Mouse (Mus musculus): ENCODE measurements around the gene Pfkm. TPM values are rescaled to one million over a fixed set of nuclear protein-coding genes. Genes with fewer than 3 reads are reported as not detected.

Gene Pfkm
- polyA plus RNA-seq, 1 experiment from 2014 or later: 9.1 TPM

DNA sequence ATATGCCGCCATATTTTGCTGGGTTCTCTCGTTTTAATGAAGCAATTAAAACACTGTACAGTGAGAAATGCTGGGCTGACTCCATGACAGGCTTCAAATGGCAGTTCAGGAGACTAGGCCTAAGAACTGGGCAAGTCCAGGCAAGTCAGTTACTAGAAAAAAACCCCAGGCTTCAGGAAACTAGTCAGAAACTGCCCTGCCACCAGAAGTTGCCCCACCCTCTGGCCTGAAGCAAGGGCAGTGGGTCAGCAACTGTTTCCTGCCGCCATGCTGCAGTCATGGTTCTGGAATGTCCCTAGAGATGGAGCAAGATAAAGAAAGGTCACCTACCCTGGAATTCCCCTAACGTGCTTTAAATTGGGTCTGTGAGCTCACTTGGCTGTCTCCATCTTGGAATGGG is 63.6 kb downstream of the Pfkm start:
- H3K36me3 ChIP-seq (replicated peaks; ENCODE audit: insufficient read depth, low read length): no peaks in the 10 kb centered on the region
- no peak for DNase-seq
- 65% methylated on average over 4 of the region's 4 CpGs for WGBS (ENCODE audit: insufficient replicate concordance)
- H3K27me3 ChIP-seq (ENCODE audit: insufficient read depth, low read length): no peaks in the 10 kb centered on the region
- no peaks in the 10 kb centered on the region for H3K9me3 ChIP-seq (ENCODE audit: low read length)
- no peak overlapping the region for H3K27ac ChIP-seq (ENCODE audit: low read depth)
- no peak for TF ChIP-seq CTCF (IDR thresholded peaks at IDR 0.05; ENCODE audit: low read depth)
- TF ChIP-seq EP300 (IDR thresholded peaks at IDR 0.05; ENCODE audit: low read depth): no peak
- H3K4me2 ChIP-seq (ENCODE audit: low read depth, low read length): no peak overlapping the region
- H3K9ac ChIP-seq (replicated peaks): no peak overlapping the region
- ATAC-seq: no peak
- no peaks in the 10 kb centered on the region for H3K4me1 ChIP-seq (ENCODE audit: insufficient read depth)
- no peak overlapping the region for H3K4me3 ChIP-seq (ENCODE audit: low read depth, low read length)

DNA sequence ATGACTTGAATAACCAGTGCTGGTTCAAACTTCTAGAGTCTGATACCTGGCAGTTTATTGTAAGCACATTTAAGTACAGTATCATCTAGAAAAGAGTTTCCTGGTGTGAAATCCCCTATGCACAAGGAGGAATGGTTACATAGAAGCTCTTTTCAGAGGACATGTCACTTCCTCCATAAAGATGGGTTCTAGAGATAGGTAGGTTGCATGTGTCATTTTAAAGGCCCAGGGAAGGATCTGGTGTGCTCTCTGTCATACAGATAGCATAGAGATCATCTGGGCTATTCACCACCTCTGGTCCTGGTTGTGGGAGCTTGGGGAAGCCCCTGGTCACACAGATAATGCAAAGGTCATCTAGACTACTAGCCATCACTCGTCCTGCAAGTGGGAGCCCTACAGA is 64.9 kb downstream of the Pfkm start:
- Histone ChIP-seq H3K27ac (ENCODE audit: low read depth) (no peak overlapping the region), H3K4me1 (ENCODE audit: insufficient read depth) (no peaks in the 10 kb centered on the region), H3K36me3 (replicated peaks; ENCODE audit: insufficient read depth, low read length) (no peaks in the 10 kb centered on the region), H3K4me3 (ENCODE audit: low read depth, low read length) (no peak overlapping the region), H3K9me3 (ENCODE audit: low read length) (no peaks in the 10 kb centered on the region), H3K4me2 (ENCODE audit: low read depth, low read length) (no peak overlapping the region), H3K27me3 (ENCODE audit: insufficient read depth, low read length) (no peaks in the 10 kb centered on the region), H3K9ac (replicated peaks) (no peak overlapping the region)
- no peak for ATAC-seq
- WGBS (ENCODE audit: insufficient replicate concordance): 40% methylated on average over 1 of the region's 1 CpGs
- TF ChIP-seq EP300 (IDR thresholded peaks at IDR 0.05; ENCODE audit: low read depth) (no peak), CTCF (IDR thresholded peaks at IDR 0.05; ENCODE audit: low read depth) (no peak)
- DNase-seq: no peak

DNA sequence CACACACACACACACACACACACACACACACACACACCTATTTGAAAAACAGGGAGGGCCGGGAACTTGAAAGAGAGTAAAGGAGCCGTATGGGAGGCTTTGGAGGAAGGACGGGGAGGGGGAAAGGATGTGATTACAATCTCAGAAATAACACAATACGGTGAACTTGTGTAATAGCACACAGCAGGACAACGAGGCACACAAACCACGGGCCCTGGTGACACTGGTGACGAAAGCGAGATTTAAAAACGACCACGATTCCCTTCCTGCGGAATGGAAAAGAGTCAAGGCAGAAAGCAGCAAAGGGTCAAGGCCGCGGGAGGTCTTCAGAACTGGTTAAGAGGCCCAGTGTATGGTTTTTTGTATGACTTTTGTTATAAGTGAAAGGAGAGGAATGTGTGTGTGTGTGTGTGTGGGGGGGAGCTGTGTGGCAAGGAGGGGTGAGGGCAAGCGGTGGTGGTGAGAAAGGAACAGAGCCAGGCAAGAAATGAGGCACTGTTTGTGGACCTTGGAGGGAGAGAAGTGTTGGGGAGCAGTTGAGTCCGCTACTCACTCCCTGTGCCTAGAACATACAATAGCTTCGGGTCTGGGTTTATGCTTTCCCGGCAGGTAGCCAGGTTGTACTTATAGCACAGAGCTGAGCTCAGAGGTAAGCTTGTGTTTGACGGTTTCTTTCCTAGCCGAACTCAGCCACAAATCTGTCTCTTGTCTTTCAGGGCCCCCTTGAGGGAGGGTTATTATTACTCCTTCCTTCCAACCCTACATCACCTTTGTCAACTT is 68.8 kb downstream of the Pfkm start:
- H3K9ac ChIP-seq (replicated peaks): no peak overlapping the region
- no peaks in the 10 kb centered on the region for H3K36me3 ChIP-seq (replicated peaks; ENCODE audit: insufficient read depth, low read length)
- H3K4me3 ChIP-seq (ENCODE audit: low read depth, low read length): no peak overlapping the region
- TF ChIP-seq CTCF (IDR thresholded peaks at IDR 0.05; ENCODE audit: low read depth) (no peak), EP300 (IDR thresholded peaks at IDR 0.05; ENCODE audit: low read depth) (no peak)
- DNase-seq (no peak), ATAC-seq (no peak)
- no peaks in the 10 kb centered on the region for H3K4me1 ChIP-seq (ENCODE audit: insufficient read depth)
- no peak overlapping the region for H3K27ac ChIP-seq (ENCODE audit: low read depth)
- peaks cover 10% of the 10 kb centered on the region for H3K27me3 ChIP-seq (ENCODE audit: insufficient read depth, low read length)
- no peak overlapping the region for H3K4me2 ChIP-seq (ENCODE audit: low read depth, low read length)
- H3K9me3 ChIP-seq (ENCODE audit: low read length): no peaks in the 10 kb centered on the region
- 51% methylated on average over 19 of the region's 19 CpGs for WGBS (ENCODE audit: insufficient replicate concordance)

DNA sequence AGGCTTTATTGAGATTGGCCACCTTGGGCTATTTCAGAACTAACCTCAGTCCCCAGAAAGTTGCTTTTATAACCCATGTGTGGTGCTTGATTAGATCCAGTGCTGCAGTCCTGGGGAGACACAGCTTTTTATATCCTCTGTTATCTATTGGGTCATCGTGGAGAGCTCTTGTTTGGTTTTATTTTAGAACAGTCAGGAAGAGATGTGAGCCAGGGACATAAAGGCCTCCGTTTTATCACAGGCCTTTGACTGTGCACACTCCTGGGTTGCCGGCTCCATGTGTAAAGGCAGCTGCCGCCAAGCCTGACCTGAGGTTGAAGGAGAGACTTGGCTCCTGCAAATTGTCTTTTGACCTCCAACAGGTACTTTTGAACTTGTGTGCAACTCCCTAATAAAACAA is 70.2 kb downstream of the Pfkm start:
- no peak for ATAC-seq
- TF ChIP-seq CTCF (IDR thresholded peaks at IDR 0.05; ENCODE audit: low read depth) (no peak), EP300 (IDR thresholded peaks at IDR 0.05; ENCODE audit: low read depth) (no peak)
- WGBS (ENCODE audit: insufficient replicate concordance): 50% methylated on average over 4 of the region's 4 CpGs
- Histone ChIP-seq H3K9ac (replicated peaks) (no peak overlapping the region), H3K36me3 (replicated peaks; ENCODE audit: insufficient read depth, low read length) (no peaks in the 10 kb centered on the region), H3K4me1 (ENCODE audit: insufficient read depth) (no peaks in the 10 kb centered on the region), H3K4me3 (ENCODE audit: low read depth, low read length) (no peak overlapping the region), H3K4me2 (ENCODE audit: low read depth, low read length) (no peak overlapping the region), H3K9me3 (ENCODE audit: low read length) (no peaks in the 10 kb centered on the region), H3K27me3 (ENCODE audit: insufficient read depth, low read length) (peaks cover 23% of the 10 kb centered on the region), H3K27ac (ENCODE audit: low read depth) (no peak overlapping the region)
- no peak for DNase-seq

DNA sequence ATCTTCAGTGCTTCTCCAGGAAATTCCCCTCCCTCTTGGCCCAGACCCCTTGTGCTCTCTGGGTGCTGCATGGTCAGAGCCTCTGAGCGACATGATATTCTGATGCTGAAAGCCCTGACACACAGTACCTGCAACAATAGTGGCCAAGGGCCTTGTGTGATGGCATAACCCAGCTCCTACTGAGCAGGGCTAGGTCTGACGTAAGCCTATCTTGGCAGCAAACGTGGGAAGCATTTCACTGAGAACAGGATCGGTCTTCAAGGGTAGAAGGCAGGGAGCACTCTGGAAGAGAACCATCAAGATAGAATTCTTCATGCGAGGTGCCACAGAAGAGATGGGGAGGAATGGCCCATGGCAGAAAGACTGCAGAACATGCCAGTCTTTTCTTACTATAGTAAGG is 73.1 kb downstream of the Pfkm start, which contains the start of gene Asb8:
Asb8 (minus strand) TSS at position 101 of the 400 bp plus-strand sequence.
- Histone ChIP-seq H3K4me2 (ENCODE audit: low read depth, low read length) (no peak within 1 kb of the TSS), H3K9me3 (ENCODE audit: low read length) (no peaks in the 10 kb centered on the region), H3K27ac (ENCODE audit: low read depth) (no peak within 1 kb of the TSS), H3K4me1 (ENCODE audit: insufficient read depth) (no peaks in the 10 kb centered on the region), H3K4me3 (ENCODE audit: low read depth, low read length) (no peak within 1 kb of the TSS), H3K27me3 (ENCODE audit: insufficient read depth, low read length) (peaks cover 52% of the 10 kb centered on the region), H3K36me3 (replicated peaks; ENCODE audit: insufficient read depth, low read length) (no peaks in the 10 kb centered on the region), H3K9ac (replicated peaks) (no peak within 1 kb of the TSS)
- ATAC-seq (no peak), DNase-seq (no peak)
- TF ChIP-seq EP300 (IDR thresholded peaks at IDR 0.05; ENCODE audit: low read depth) (no peak), CTCF (IDR thresholded peaks at IDR 0.05; ENCODE audit: low read depth) (no peak)
- WGBS (ENCODE audit: insufficient replicate concordance): 67% methylated on average over 5 of the region's 5 CpGs

DNA sequence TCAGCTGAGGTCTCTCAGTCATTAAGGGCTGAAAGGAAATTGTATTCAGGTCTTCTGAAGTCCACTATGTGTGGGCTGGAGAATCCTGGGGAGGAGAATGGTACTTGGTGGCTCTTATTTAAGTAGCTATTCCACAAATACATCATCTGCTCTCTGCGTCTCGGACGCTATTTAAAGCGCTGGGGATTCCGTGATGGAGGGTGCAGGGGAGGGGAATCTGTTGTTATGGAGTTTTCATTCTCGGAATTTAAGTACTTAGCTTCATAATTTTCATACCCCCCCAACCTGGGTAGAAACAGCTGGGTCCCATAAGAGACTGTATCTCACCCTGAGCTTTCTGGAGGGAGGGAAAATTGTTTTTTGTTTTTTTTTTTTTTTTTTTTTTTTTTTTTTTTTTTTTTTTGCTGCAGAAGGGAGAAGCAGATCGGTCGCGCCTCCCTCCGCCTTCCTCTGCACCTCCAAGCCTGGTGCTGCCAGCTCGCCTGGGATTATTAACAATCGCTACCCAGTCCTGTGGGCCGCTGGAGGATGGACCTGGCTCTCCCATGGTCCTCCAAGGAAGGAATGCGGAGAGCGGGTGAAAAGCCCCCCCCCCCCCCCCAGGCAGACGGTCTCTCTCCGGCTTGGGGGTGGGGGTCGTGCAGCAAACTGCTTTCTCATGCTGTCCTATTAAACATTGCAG is 74.7 kb downstream of the Pfkm start, which contains the start of gene Ccdc184:
Ccdc184 (plus strand) TSS at position 196 of the 682 bp plus-strand sequence.
- Histone ChIP-seq H3K4me1 (ENCODE audit: insufficient read depth) (no peaks in the 10 kb centered on the region), H3K9me3 (ENCODE audit: low read length) (no peaks in the 10 kb centered on the region), H3K9ac (replicated peaks) (no peak within 1 kb of the TSS), H3K27me3 (ENCODE audit: insufficient read depth, low read length) (peaks cover 62% of the 10 kb centered on the region), H3K4me3 (ENCODE audit: low read depth, low read length) (no peak within 1 kb of the TSS), H3K27ac (ENCODE audit: low read depth) (no peak within 1 kb of the TSS), H3K4me2 (ENCODE audit: low read depth, low read length) (no peak within 1 kb of the TSS), H3K36me3 (replicated peaks; ENCODE audit: insufficient read depth, low read length) (no peaks in the 10 kb centered on the region)
- TF ChIP-seq EP300 (IDR thresholded peaks at IDR 0.05; ENCODE audit: low read depth) (no peak), CTCF (IDR thresholded peaks at IDR 0.05; ENCODE audit: low read depth) (no peak)
- 15% methylated on average over 16 of the region's 18 CpGs for WGBS (ENCODE audit: insufficient replicate concordance)
- ATAC-seq: no peak
- DNase-seq: no peak

Measured in liver, postnatal 0 days (tissue).